Mouse (Mus musculus) adrenal gland, postnatal 36 days (tissue): ENCODE measurements around the gene Cyb5d1. TPM values are rescaled to one million over a fixed set of nuclear protein-coding genes. Genes with fewer than 3 reads are reported as not detected.
A peak's percentile ranks its signal among the peaks of the same experiment; 100 is the strongest.

ENCODE experiments used
- DNase-seq, 2 experiments: peaks; one replicate each; pipeline ENCODE4 v3.0.0; 2021; ENCODE audit warnings: mixed read lengths in 1 of 2
- total RNA-seq, 2 experiments: library from RNA; stranded (reverse); gene quantifications; 2 replicates each; pipeline ENCODE4 v1.2.3; 2021

The Cyb5d1 gene
- total RNA-seq, 2 experiments from 2014 or later = 49.0 to 50.9 TPM

DNA sequence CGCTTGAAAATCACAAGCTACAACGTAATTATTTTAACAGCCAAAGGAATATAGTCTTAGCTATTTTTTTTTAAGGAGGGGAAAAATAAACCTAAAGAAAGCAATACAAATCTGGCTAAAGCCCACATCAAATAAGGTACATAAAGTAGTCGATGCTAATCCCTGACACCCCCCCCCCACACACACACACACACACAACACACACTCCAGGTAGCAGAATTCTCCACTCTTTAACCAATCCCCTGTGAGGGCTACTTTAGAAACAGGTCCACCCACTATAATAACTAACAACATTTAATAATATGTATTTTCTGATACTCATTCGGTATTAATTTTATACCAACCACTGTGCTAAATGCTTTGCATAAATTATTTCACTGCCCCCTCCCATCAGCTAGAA lies 21.1 kb upstream of the Cyb5d1 start:
- DNase-seq = no peak

- peak; percentile 59 to 71 for DNase-seq
These were observed 20.4 kb upstream of the Cyb5d1 start for GRCm38 (mm10) chr11:69415668-69416451.

DNA sequence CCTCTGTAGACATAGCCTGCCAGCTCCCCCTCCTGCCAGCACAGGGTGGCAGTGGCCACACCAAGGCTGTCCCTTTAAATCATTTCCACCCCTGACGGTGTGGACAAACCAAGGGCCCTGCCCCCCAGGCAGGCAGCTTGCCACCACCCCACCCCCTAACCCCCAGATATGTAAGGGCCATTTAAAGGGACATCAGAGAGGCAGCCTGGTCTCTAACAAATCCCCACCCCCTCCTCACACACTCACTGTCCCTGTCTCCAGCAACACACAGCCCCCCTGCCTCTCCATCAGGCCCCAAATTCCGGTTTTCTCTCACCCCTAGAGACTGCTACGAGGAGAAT lies 19.9 kb upstream of the Cyb5d1 start:
- DNase-seq = peak; percentile 73 to 79

- no peak for DNase-seq
These were observed 19.2 kb upstream of the Cyb5d1 start for GRCm38 (mm10) chr11:69414421-69415326.

DNA sequence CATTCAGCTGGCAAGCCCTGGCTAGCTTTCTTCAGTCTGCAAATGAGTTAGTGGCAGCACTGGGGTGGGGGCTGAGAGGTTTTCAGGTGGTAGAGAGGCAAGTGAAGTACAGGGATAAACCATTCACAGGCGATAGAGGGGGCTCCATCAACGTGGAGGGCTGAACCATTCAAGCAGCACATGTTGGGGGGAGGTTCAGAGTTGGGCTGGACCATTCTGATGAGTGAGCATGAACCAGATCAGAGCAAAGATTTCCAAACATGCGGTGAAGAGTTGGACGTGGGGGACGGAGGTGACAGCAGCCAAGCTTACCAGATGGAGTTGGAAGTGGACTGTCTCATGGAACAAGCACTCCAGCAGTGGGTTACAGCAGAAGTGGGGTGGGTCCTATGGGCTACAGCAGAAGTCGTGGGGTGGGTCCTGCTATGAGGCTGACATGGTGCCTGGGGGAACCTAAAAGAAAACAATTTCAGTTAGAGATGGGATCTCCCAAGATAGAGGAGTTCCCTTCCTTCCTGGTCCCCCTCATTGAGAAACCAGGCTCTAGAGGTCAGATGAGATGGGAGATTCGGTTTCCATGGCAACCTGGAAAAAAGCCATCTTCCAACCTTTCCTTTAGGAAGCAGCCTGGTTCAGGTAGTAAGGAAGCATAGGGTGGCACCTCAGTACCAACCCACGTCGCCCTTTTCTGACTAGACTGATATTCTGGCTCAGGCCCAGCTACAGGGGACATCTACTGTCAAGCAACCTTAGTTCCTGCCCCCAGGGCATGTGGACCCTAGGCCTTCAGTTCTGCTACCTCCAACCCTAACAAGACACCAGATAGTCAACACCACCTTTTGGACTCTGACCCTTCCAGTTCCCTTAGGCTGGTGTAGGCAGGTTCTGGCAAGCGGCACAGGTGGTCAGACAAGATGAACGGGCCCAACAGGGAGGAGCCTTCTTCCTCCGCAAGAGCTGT lies 18.1 kb upstream of the Cyb5d1 start, which contains the start of gene Kdm6b:
Gene Kdm6b, minus strand, starts transcription at position 455 of the 961 bp plus-strand sequence.
- DNase-seq = no peak

DNA sequence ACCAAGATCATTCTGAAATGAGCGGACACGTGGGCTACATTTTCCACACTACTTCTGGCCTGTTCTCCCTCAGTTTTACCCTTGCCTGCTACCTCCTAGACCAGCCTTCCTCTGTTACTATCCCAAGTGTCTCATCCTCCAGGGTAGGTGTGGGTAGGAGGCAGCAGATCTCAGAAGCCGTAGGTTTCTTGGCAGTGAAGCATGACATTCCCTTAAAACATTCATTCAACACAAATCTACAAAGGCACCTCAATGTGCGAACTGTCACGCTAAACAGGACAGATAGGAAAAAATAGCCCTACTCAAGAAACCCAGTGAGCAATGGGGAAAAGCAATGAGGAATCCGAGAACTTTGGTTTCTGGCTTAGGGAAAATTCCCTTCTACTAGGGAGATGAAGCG lies 17.1 kb upstream of the Cyb5d1 start:
- no peak for DNase-seq

DNA sequence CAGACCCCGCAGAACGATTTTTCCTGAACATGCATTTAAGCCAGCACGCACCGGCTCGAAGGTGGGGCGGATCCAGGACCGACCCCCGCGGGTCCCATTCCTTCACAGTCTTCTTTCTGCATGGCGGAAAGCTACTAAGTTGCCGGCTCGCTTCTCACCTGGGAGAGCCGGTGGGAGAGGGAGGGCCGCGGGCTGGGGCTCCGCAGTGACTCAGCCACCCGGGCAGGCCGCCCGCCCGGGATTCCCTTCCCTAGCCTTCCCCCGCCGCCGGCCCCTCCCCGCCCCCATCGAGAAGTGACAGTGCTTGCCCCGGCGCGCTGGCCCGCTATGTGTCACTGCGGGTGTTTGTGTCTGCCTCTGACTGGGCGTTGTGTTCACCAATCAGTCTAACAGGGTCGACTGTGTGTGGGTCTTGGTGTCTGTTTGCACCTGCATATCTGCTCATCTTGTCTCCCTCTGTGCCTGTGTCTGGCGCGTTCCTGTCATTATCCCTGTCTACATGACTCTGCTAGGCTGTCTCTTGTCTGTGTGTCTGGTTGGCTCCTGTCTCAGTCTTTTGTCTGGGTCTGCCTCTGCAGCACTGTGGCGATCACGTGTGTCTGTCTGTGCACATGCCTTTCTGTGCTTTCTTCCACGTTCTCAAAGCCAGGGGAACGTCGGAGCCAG lies 16.2 kb upstream of the Cyb5d1 start:
- peak; percentile 92 to 95 for DNase-seq

GRCm38 (mm10) chr11:69411073-69411535 lies 15.7 kb upstream of the Cyb5d1 start:
- DNase-seq = peak; percentile 96 to 97

DNA sequence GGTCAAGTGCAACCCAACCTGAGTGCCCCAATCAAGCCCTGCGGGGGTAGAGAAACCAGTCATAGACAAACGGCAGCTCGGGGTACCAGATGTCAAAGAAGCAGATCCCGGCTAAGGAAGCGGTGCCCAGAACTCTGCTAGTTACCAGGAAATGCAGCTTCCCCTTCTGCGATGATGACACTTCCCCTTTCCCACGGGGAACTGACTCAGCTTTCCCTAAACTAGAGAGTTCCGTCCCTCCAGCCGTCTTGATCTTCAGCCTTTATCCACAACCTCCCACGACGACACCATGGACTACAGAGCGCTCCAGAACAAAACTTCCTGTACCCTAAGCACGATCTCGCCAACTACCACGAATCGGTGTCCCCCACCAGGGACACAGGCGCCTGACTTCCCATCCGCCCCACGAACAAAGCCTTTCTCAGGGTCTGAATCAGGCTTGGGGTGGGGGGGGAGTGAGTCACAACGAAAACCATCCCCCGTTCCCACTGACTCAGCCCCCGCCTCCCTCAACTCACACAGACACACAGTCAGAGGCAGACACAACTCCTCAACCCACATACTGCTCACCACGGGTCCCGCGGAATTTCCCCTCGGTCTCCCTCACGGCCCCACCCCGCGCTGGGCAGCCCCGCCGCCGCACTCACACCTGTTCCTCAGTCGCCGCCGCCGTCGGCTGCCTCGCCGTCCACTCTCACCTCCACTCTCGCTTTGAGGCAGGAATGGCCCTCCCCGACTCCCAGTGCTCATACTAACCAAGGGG lies 15.1 kb upstream of the Cyb5d1 start:
- peak; percentile 78 to 81 for DNase-seq

GRCm38 (mm10) chr11:69410045-69410309 lies 14.5 kb upstream of the Cyb5d1 start:
- no peak for DNase-seq

DNA sequence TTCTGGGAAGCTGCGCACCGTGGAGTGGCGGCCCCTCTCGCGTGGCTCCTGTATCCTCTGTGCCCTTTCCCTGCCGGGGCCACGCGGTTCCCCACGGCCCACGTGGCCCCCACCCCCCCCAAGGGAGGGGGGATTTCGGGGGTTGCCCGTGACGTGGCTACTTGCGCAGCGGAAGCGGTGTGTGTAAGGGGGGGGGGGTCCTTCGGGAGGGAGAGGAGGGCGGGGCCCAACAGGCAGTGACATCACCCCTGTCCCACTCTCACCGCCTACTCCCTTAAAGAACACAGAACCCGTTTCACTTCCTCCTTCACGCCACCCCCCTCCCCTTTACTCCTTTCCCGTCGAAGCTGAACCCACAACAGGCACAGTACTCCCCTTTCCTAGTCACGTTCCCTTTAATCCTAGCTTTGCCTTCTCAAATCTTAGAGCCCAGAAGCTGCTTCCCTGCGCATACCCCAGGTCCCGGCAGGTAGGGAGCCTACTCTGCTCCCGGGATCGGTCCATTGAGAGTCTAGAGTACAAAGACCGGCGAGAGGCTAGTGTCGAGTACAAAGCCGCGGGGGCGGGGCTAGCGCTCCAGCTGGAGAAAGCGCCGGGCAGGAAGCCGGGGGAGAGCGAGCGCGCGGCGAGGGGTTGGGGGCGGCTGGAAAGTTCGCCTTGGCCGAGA lies 14.1 kb upstream of the Cyb5d1 start:
- DNase-seq = peak; percentile 89 to 93

DNA sequence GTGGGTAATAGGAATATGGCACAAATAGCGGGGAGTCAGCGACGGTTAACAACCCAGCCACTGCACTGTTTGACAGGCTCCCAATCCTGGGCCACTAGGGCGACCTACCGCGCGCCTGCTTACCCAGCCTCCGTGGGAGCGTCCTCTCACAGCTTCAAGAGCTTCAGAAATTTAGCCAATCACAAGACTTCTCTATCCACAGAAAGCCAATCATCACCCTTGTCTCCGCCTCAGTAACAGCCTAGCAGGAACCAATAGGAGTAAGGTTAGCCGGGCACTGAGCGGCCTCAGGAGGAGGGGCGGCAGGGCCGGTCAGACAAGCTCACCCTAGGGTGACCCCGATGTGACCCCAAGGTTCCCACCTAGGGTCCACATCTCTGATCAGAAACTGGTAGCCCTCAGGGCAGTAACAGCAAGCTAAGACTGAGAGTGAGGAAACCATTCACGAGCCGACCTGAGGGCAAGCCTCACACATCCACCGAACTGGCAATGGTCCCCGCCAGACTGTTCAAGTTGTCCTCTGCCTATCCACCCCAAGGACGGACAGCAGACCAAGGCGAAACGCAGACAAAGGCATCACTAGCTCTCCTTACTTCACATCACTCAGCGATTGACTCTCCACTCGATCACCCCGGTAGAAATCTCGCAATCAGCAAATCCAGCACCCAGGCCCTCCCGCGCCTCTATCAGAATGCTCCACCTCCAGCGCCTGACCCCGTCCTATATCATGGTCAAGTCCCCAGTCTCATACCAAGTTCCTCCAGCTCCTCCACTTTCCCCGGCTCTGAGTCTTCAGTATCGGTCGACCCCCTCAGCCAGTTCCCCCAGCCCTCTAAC lies 13.3 kb upstream of the Cyb5d1 start:
- peak; percentile 84 to 86 for DNase-seq

DNA sequence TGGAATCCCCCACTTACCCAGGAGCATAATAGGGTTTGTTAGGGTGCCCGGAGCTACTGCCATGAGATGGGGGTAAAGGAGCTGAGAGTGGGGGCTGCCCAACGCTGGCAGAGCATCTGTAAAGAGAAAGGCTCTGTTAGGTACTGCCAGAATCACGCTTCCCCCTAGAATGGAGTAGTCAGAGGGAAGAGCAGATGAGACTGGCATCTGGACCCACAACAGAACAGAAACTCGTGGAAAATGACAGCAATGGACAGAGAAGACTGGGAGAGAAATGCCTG lies 12.2 kb upstream of the Cyb5d1 start:
- no peak for DNase-seq

DNA sequence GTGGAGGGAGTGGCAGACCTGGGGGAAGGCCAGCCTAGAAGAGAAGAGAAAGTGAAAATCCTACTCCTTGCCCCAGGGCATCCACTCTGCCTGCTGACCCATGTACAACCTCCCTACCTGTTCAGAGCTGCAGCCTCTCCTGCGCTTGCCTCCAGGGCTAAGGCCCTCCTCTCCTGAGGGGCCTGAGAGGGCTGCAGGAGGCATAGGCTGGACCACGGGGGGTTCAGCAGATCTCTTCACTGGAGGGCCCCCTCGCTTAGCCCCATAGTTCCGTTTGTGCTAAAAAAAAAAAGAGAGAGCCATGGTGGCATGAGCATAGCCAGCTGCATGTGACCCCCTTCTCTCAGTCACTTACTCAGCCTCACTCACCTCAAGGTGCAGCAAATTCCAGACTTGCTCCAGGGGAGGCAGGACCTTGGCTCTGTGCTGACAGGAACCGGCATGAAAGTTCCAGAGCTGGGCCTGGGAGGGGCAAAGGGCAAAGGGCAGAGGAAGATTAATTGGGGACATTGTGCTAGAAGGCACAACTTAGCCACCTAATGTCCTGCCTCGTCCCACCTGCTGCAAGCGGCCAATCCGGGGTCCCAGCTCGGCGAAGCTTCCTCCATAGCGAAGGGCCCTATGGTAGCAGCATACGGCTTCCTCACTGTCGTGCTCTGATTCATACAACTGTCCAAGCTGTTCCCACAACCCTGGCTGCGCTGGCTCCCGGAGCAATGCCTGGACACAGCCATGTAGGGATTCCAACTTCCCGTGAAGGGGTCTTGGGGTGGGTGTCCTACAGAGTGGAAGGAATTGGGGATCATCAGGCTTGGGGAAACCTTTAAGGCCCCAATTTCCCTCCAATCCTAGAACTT lies 11.7 kb upstream of the Cyb5d1 start:
- no peak for DNase-seq

GRCm38 (mm10) chr11:69406282-69406681 lies 10.9 kb upstream of the Cyb5d1 start:
- no peak for DNase-seq

GRCm38 (mm10) chr11:69405397-69406200 lies 10.2 kb upstream of the Cyb5d1 start:
- no peak for DNase-seq

DNA sequence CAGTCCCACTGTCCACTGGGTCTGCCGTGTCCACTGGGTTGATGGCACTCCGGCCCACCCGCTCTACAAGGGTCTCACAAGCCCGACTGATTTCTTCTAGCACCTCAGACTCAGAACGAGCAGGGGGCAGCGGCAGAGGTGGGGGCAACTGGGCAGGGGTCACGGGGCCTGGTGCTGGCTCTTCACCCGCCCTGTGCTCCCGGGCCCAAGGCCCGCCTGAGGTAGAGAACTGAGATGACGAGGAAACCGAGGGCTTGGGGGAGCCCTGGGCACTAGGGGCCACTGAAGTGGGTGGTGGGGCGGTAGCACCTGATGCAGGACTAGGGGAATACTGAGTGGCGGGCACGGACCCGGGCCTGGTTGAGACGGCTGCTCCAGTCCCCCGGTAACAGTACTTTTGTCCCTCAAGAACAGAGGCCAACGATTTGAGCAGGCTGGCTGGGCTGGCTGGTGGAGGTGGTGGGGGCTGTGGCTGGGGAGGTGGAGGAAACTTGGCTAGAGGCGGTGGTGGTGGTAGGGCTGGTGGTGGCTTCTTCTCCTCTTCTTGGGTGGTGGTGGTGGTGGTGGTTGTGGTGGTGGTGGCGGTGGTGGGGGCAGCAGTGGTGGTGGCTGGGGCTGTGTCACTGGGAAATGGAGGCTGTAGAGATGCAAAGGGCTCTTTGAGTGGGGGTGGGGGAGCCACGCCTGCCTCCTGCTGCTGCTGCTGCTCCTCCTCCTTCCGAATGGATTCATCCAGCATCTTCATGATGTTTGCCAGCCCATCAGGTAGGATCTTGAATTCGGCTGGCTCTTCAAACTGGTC lies 9.4 kb upstream of the Cyb5d1 start:
- no peak for DNase-seq
